Mouse (Mus musculus) heart, embryonic 15.5 days (tissue): ENCODE data around the gene Igsf9. TPM values are rescaled to one million over a fixed set of nuclear protein-coding genes. Genes with fewer than 3 reads are reported as not detected.

Source experiments
- ATAC-seq: fragments of 200-750 bp; cut with Nextera tagmentation; replicated peaks from 2 replicates; pipeline ENCODE4 v1.8.0; 2017; ENCODE audit warnings: low read depth, moderate TSS enrichment; ENCODE audit not compliant: insufficient number of reproducible peaks, insufficient read depth, low FRiP score
- H3K27ac ChIP-seq: fragments of 300-500 bp; sonication (generic); 2 replicates; pipeline ENCODE4 v1.5.1; 2015; ENCODE audit warnings: mild to moderate bottlenecking, inconsistent platforms
- H3K27me3 ChIP-seq: fragments of 300-500 bp; sonication (generic); 2 replicates; pipeline ENCODE4 v1.6.1; 2015; ENCODE audit warnings: inconsistent platforms
- H3K36me3 ChIP-seq: fragments of 300-500 bp; sonication (generic); 2 replicates; pipeline ENCODE4 v1.6.1; 2015; ENCODE audit warnings: mild to moderate bottlenecking, inconsistent platforms
- H3K4me1 ChIP-seq: fragments of 300-500 bp; sonication (generic); replicated peaks from 2 replicates; pipeline ENCODE4 v1.6.1; 2015; ENCODE audit warnings: inconsistent platforms
- H3K4me2 ChIP-seq: fragments of 300-500 bp; sonication (generic); 2 replicates; pipeline ENCODE4 v1.6.1; 2015; ENCODE audit warnings: inconsistent platforms, mild to moderate bottlenecking, moderate library complexity
- H3K4me3 ChIP-seq: fragments of 300-500 bp; sonication (generic); 2 replicates; pipeline ENCODE4 v1.5.1; 2015; ENCODE audit warnings: mild to moderate bottlenecking, inconsistent platforms
- H3K9ac ChIP-seq: fragments of 300-500 bp; sonication (generic); 2 replicates; pipeline ENCODE4 v1.6.1; 2015; ENCODE audit warnings: mild to moderate bottlenecking, inconsistent platforms
- H3K9me3 ChIP-seq: fragments of 300-500 bp; sonication (generic); replicated peaks from 2 replicates; pipeline ENCODE4 v1.6.1; 2016; ENCODE audit warnings: inconsistent platforms
- WGBS: fragments of 180-500 bp; shearing (Covaris S2); methylation state at CpG from one replicate; pipeline ENCODE4 v1.1.7; 2015; ENCODE audit warnings: mixed read lengths; 5-methylcytosine and 5-hydroxymethylcytosine counted together
- polyA plus RNA-seq: library from polyadenylated mRNA; unstranded; fragments of >200 nt; fragmentation: Nextera tagmentation; extraction: Ambion mirVana; gene quantifications from 2 replicates; pipeline ENCODE4 v1.2.1, GENCODE M21; 2015

Igsf9 gene
- 2.9 and 7.7 TPM in 2 replicates for polyA plus RNA-seq

GRCm38 (mm10) chr1:172481540-172482280 lies at the start of gene Igsf9:
Igsf9 (plus strand) TSS chr1:172481788.
- peaks cover 14% of the 10 kb centered on the region; the same call in 1 of the 2 replicates for H3K27me3 ChIP-seq
- peak within 1 kb of the TSS; percentile 96 for H3K4me2 ChIP-seq
- ATAC-seq, result peak; percentile 94
- WGBS, result 1% methylated on average over 38 of the region's 38 CpGs
- peak within 1 kb of the TSS; percentile 54 for H3K9ac ChIP-seq
- peak within 1 kb of the TSS; percentile 57; the same call in 1 of the 2 replicates for H3K27ac ChIP-seq
- H3K9me3 ChIP-seq, result no peaks in the 10 kb centered on the region
- peak within 1 kb of the TSS; percentile 61 for H3K4me3 ChIP-seq
- peaks cover 19% of the 10 kb centered on the region for H3K4me1 ChIP-seq
- no peaks in the 10 kb centered on the region for H3K36me3 ChIP-seq

- H3K9ac ChIP-seq, result no peak overlapping the region
- H3K4me1 ChIP-seq, result peaks cover 27% of the 10 kb centered on the region
- no peaks in the 10 kb centered on the region for H3K9me3 ChIP-seq
- H3K36me3 ChIP-seq, result no peaks in the 10 kb centered on the region
- no peaks in the 10 kb centered on the region for H3K27me3 ChIP-seq
- peak overlapping the region; percentile 57 for H3K27ac ChIP-seq
- H3K4me2 ChIP-seq, result no peak overlapping the region
- H3K4me3 ChIP-seq, result no peak overlapping the region
- 29% methylated on average over 4 of the region's 4 CpGs for WGBS
- peak; percentile 65 for ATAC-seq
Observed at GRCm38 (mm10) chr1:172431836-172432586, 49.6 kb upstream of the Igsf9 start.

- H3K27ac ChIP-seq, result peak overlapping the region; percentile 57
- no peak overlapping the region for H3K9ac ChIP-seq
- H3K4me3 ChIP-seq, result no peak overlapping the region
- 40% methylated on average over 3 of the region's 3 CpGs for WGBS
- no peaks in the 10 kb centered on the region for H3K27me3 ChIP-seq
- H3K36me3 ChIP-seq, result no peaks in the 10 kb centered on the region
- H3K4me1 ChIP-seq, result peaks cover 27% of the 10 kb centered on the region
- no peaks in the 10 kb centered on the region for H3K9me3 ChIP-seq
- no peak overlapping the region for H3K4me2 ChIP-seq
- ATAC-seq, result no peak
Observed at GRCm38 (mm10) chr1:172432587-172432955, 49.0 kb upstream of the Igsf9 start.

GRCm38 (mm10) chr1:172433012-172433850 lies 48.4 kb upstream of the Igsf9 start:
- H3K4me1 ChIP-seq, result peaks cover 27% of the 10 kb centered on the region
- H3K9me3 ChIP-seq, result no peaks in the 10 kb centered on the region
- 0 out of 2 replicates have a peak, but pooled peaks have one; percentile 43 for ATAC-seq
- H3K9ac ChIP-seq, result no peak overlapping the region
- no peak overlapping the region for H3K4me3 ChIP-seq
- 45% methylated on average over 20 of the region's 20 CpGs for WGBS
- H3K27ac ChIP-seq, result peak overlapping the region; percentile 57; the same call in 1 of the 2 replicates
- H3K27me3 ChIP-seq, result no peaks in the 10 kb centered on the region
- H3K4me2 ChIP-seq, result no peak overlapping the region
- no peaks in the 10 kb centered on the region for H3K36me3 ChIP-seq

- H3K4me1 ChIP-seq, result peaks cover 27% of the 10 kb centered on the region
Observed at GRCm38 (mm10) chr1:172433851-172434165, 47.8 kb upstream of the Igsf9 start.

GRCm38 (mm10) chr1:172436785-172437184 lies 44.8 kb upstream of the Igsf9 start:
- H3K4me3 ChIP-seq, result no peak overlapping the region

More at GRCm38 (mm10) chr1:172433851-172434165, 47.8 kb upstream of the Igsf9 start:
- no peak for ATAC-seq
- Histone ChIP-seq H3K9me3 (no peaks in the 10 kb centered on the region), H3K4me3 (no peak overlapping the region), H3K4me2 (no peak overlapping the region), H3K36me3 (no peaks in the 10 kb centered on the region), H3K9ac (no peak overlapping the region), H3K27ac (no peak overlapping the region), H3K27me3 (no peaks in the 10 kb centered on the region)
- WGBS, result 78% methylated on average over 4 of the region's 4 CpGs

GRCm38 (mm10) chr1:172438621-172439020 lies 43.0 kb upstream of the Igsf9 start:
- Histone ChIP-seq H3K4me3 (no peak overlapping the region), H3K27me3 (no peaks in the 10 kb centered on the region), H3K4me2 (no peak overlapping the region), H3K9ac (no peak overlapping the region), H3K36me3 (no peaks in the 10 kb centered on the region), H3K9me3 (no peaks in the 10 kb centered on the region), H3K4me1 (peaks cover 3% of the 10 kb centered on the region; the same call in 1 of the 2 replicates), H3K27ac (no peak overlapping the region)
- 79% methylated on average over 2 of the region's 2 CpGs for WGBS
- no peak for ATAC-seq

More at GRCm38 (mm10) chr1:172436785-172437184, 44.8 kb upstream of the Igsf9 start:
- H3K4me2 ChIP-seq, result no peak overlapping the region
- no peaks in the 10 kb centered on the region for H3K9me3 ChIP-seq
- H3K4me1 ChIP-seq, result peaks cover 19% of the 10 kb centered on the region
- H3K27ac ChIP-seq, result no peak overlapping the region
- H3K27me3 ChIP-seq, result no peaks in the 10 kb centered on the region
- WGBS, result 24% methylated on average over 6 of the region's 6 CpGs
- no peak; the same call in 1 of the 2 replicates for ATAC-seq
- no peak overlapping the region for H3K9ac ChIP-seq
- no peaks in the 10 kb centered on the region for H3K36me3 ChIP-seq

GRCm38 (mm10) chr1:172440521-172440920 lies 41.1 kb upstream of the Igsf9 start:
- Histone ChIP-seq H3K27ac (no peak overlapping the region), H3K4me1 (no peaks in the 10 kb centered on the region; the same call in 1 of the 2 replicates), H3K27me3 (no peaks in the 10 kb centered on the region), H3K4me3 (no peak overlapping the region), H3K9me3 (no peaks in the 10 kb centered on the region), H3K9ac (no peak overlapping the region), H3K36me3 (no peaks in the 10 kb centered on the region), H3K4me2 (no peak overlapping the region)
- no peak for ATAC-seq
- 79% methylated on average over 3 of the region's 3 CpGs for WGBS

GRCm38 (mm10) chr1:172441935-172442445 lies 39.6 kb upstream of the Igsf9 start:
- Histone ChIP-seq H3K4me2 (no peak overlapping the region), H3K9me3 (no peaks in the 10 kb centered on the region), H3K4me1 (no peaks in the 10 kb centered on the region), H3K27ac (no peak overlapping the region), H3K36me3 (no peaks in the 10 kb centered on the region), H3K4me3 (no peak overlapping the region), H3K9ac (no peak overlapping the region), H3K27me3 (no peaks in the 10 kb centered on the region)
- no peak for ATAC-seq
- 82% methylated on average over 9 of the region's 9 CpGs for WGBS

GRCm38 (mm10) chr1:172450226-172450625 lies 31.4 kb upstream of the Igsf9 start:
- Histone ChIP-seq H3K9ac (no peak overlapping the region), H3K36me3 (no peaks in the 10 kb centered on the region), H3K27me3 (no peaks in the 10 kb centered on the region), H3K4me2 (no peak overlapping the region), H3K9me3 (no peaks in the 10 kb centered on the region), H3K4me3 (no peak overlapping the region), H3K27ac (no peak overlapping the region), H3K4me1 (peaks cover 4% of the 10 kb centered on the region; the same call in 1 of the 2 replicates)
- 0 out of 2 replicates have a peak, but pooled peaks have one; percentile 31 for ATAC-seq
- 24% methylated on average over 2 of the region's 2 CpGs for WGBS
